Mouse (Mus musculus): ENCODE measurements around the gene Rnf39.

Gene Rnf39

GRCm38 (mm10) chr17:36942791-36943471, at the start of gene Rnf39:
TSS of gene Rnf39 (plus strand) at chr17:36942918.
- DNase-seq, result peak; percentile 53

- DNase-seq, result no peak
Measured at GRCm38 (mm10) chr17:36893387-36893786, 49.3 kb upstream of the Rnf39 start.

- no peak for DNase-seq
Measured at GRCm38 (mm10) chr17:36896583-36896982, 46.1 kb upstream of the Rnf39 start.

GRCm38 (mm10) chr17:36897065-36897464, 45.7 kb upstream of the Rnf39 start:
- DNase-seq, result no peak

- DNase-seq, result no peak
Measured at GRCm38 (mm10) chr17:36897552-36898205, 45.0 kb upstream of the Rnf39 start, which contains the start of gene Trim31. TSS of gene Trim31 (plus strand) at chr17:36898118.

- no peak for DNase-seq
Measured at GRCm38 (mm10) chr17:36899376-36899775, 43.3 kb upstream of the Rnf39 start.

- peak; percentile 13 for DNase-seq
Measured at GRCm38 (mm10) chr17:36900001-36900400, 42.7 kb upstream of the Rnf39 start.

GRCm38 (mm10) chr17:36900691-36901090, 42.0 kb upstream of the Rnf39 start:
- no peak for DNase-seq

GRCm38 (mm10) chr17:36903651-36904050, 39.1 kb upstream of the Rnf39 start:
- DNase-seq, result no peak

- no peak for DNase-seq
Measured at GRCm38 (mm10) chr17:36908235-36908634, 34.5 kb upstream of the Rnf39 start.

GRCm38 (mm10) chr17:36909802-36910201, 32.9 kb upstream of the Rnf39 start:
- DNase-seq, result no peak

- DNase-seq, result no peak
Measured at GRCm38 (mm10) chr17:36912031-36912430, 30.7 kb upstream of the Rnf39 start.

GRCm38 (mm10) chr17:36914108-36914507, 28.6 kb upstream of the Rnf39 start:
- DNase-seq, result peak; percentile 53

- DNase-seq, result peak; percentile 43
Measured at GRCm38 (mm10) chr17:36915076-36915475, 27.6 kb upstream of the Rnf39 start.

- no peak for DNase-seq
Measured at GRCm38 (mm10) chr17:36920239-36920638, 22.5 kb upstream of the Rnf39 start.

- no peak for DNase-seq
Measured at GRCm38 (mm10) chr17:36922715-36923114, 20.0 kb upstream of the Rnf39 start.

GRCm38 (mm10) chr17:36923491-36923890, 19.2 kb upstream of the Rnf39 start:
- DNase-seq, result no peak

- DNase-seq, result no peak
Measured at GRCm38 (mm10) chr17:36927496-36928120, 15.1 kb upstream of the Rnf39 start.

- DNase-seq, result peak; percentile 36
Measured at GRCm38 (mm10) chr17:36929236-36929932, 13.3 kb upstream of the Rnf39 start.

GRCm38 (mm10) chr17:36930233-36930632, 12.5 kb upstream of the Rnf39 start:
- no peak for DNase-seq

GRCm38 (mm10) chr17:36931130-36931529, 11.6 kb upstream of the Rnf39 start:
- no peak for DNase-seq

GRCm38 (mm10) chr17:36931806-36932205, 10.9 kb upstream of the Rnf39 start:
- DNase-seq, result no peak

- DNase-seq, result no peak
Measured at GRCm38 (mm10) chr17:36938056-36938455, 4.7 kb upstream of the Rnf39 start.
